Mouse (Mus musculus) monocyte, adult 2 months (primary cell): ENCODE measurements at regions not wholly inside any gene's neighbourhood (a gene's known extent, or its start where the extent isn't known, plus 50 kb on each side); places are given as distances from the start of the nearest gene placed in this dataset.

Experiments used
- DNase-seq, 2 experiments: peaks; one replicate each; pipeline ENCODE4 v3.0.0; 2022; ENCODE audit warnings: low spot score in 2 of 2, low read depth in 1 of 2

- no peak for DNase-seq
Observed at GRCm38 (mm10) chr3:143100203-143100602, 218.4 kb upstream of the Pkn2 start.

- no peak for DNase-seq
Observed at GRCm38 (mm10) chr3:143092206-143092605, 210.4 kb upstream of the Pkn2 start.

DNA sequence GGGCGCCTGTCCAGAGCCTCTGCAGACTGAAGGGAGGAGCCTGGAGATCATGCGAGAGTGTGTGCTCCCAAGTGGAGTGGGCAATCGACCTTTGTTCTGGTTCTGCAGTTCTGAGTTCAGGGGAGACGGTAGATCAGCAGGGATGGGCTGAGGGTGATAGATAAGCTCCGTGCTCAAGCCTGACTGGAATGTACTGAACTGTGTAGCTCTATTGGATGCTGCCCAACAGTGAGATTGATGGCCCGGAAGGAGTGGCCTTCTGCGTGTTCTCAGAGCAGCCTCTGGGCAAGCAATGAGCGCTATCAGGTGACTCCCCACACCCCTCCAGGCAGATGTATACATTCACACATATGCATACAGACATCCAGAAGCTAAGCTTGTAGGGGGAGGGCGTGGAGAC lies 209.1 kb upstream of the Pkn2 start:
- DNase-seq, result no peak

DNA sequence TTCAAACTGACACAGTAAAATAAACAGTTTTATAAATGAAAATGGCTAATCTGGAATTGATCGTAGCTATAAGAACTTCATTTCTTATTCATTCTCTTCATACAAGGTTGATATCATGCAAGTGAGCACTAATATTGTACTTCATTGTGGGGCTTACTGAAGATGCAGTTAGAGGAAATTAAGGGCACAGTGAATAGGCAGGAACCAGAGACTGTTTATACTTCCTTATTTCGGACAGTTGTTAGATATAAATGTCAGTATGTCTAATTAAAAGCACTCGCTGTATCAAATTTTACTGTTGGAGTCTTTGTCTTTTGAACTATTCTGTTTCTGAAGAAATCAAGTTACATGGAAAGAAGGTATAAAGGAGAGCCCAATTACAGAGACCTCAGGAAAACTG lies 208.5 kb upstream of the Pkn2 start:
- DNase-seq, result no peak

- DNase-seq, result no peak
Observed at GRCm38 (mm10) chr3:143087786-143088185, 206.0 kb upstream of the Pkn2 start.

- no peak for DNase-seq
Observed at GRCm38 (mm10) chr3:143078310-143078709, 196.5 kb upstream of the Pkn2 start.

GRCm38 (mm10) chr3:143071839-143072373 lies 190.1 kb upstream of the Pkn2 start:
- no peak for DNase-seq

DNA sequence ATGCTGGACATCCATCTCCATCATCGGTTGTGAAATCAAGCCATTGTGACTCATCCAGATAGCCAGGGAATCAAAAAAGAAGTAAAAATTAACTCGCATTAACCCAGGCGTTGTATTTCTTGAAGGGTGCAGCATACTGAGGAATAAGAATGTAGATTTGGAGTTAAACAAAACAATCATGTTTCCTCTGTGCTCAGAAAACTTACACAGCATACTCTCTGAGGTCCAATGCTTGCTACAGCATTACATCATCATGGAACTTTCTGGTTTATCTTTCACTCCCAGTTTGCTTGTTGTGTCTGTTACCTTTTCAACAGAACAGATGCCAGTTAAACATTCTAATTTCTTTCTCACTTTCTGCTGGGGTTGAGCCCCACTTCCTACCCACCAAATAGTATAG lies 173.1 kb upstream of the Pkn2 start:
- DNase-seq, result no peak

- DNase-seq, result no peak
Observed at GRCm38 (mm10) chr3:143053286-143053993, 171.6 kb upstream of the Pkn2 start.

GRCm38 (mm10) chr3:143040666-143041065 lies 158.9 kb upstream of the Pkn2 start:
- no peak for DNase-seq

DNA sequence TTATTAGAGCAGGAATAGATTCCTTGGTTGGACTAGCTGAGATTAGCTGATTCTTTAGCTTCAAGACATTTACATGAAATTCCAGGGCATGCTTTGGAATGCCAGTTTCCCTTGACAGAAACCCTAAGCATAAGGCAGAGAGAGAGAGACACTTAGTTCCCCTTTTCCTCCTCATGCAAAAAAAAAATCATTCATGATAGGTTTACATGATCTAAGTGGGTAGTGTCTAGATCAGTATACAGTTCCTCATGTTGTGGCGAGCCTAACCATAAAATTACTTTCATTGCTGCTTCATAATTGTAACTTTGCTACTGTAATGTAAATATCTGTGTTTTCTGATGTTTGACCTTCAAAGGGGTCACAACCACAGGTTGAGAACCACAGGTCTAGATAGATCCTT lies 154.3 kb upstream of the Pkn2 start:
- DNase-seq, result no peak

GRCm38 (mm10) chr3:143034588-143034987 lies 152.8 kb upstream of the Pkn2 start:
- no peak for DNase-seq

DNA sequence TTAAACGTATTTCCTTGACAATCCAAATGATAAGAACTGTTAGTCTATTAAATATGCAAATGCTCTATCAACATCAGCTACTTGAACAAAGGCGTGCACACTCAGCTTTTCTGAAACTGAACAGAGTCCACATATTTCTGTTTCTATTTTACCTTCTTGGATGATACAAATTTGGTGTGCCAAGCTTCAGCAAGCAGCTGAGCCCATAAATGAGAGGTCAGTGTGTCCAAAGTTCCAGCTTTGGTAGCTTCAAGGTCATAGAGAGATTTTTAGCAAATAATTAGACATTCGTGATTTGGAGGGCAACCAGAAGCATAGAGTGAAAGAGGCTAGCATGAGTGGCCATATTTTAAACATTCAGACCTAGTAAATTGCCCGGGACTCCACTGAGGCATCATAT lies 140.7 kb upstream of the Pkn2 start:
- no peak for DNase-seq

DNA sequence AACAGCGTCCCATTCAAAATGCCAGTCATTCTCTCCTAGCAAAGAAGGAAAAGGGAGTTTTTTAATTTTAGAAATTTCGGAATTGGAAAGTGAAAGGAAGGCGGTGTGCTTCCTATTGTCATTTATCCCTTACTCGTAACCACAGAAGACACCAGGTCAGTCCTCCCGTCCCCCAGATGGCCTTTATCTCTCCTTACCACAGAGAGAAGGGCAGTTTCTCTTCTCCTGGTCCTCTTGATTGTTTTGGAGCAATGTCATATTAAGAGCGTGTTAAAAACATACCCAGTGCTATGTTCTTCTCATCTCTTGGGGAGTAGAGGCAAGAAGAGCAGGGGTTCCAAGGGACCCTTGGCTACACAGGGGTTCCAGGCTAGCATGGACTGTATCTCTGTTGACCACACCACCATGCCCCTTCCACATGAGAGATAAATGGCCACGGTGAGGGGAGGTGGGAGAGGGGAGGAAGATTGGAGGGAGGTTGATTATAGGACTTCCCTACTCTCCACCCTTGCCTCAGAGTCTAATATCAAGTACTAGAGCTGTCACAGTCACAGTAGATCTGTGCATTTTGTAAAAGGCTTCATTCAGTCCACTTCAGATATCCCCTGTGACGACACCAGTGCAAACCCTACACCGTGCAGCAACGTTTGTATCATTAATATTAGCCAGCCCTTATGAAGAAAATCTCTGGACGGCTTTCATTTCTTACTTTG lies 139.5 kb upstream of the Pkn2 start:
- no peak for DNase-seq

GRCm38 (mm10) chr3:143017480-143017879 lies 135.7 kb upstream of the Pkn2 start:
- no peak for DNase-seq

- DNase-seq, result no peak
Observed at GRCm38 (mm10) chr3:143016758-143017157, 135.0 kb upstream of the Pkn2 start.

- no peak for DNase-seq
Observed at GRCm38 (mm10) chr3:143014421-143014820, 132.6 kb upstream of the Pkn2 start.

- DNase-seq, result no peak
Observed at GRCm38 (mm10) chr3:143007047-143007446, 125.2 kb upstream of the Pkn2 start.

GRCm38 (mm10) chr3:143001952-143002351 lies 120.1 kb upstream of the Pkn2 start:
- DNase-seq, result no peak

GRCm38 (mm10) chr3:142995981-142996743 lies 114.4 kb upstream of the Pkn2 start:
- DNase-seq, result no peak

- no peak for DNase-seq
Observed at GRCm38 (mm10) chr3:142984547-142984946, 102.7 kb upstream of the Pkn2 start.

DNA sequence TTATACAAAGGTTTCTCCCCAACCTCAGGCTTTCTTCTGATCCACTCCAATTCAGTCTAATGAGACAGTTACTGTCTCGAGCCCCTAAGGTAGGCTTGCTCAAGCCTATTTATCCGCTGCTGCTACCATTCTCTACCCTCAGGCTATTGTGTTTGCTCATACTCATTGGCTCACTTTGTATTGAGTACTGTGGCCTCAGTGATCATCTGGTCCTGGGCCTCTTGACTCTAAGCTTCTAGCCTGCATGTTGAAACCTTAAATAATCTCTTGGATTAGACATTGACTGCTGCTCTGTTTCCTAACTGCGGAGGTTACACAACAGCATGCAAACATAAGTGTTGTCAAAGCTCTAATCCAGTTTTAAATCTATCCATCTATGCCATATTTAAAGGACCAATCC lies 99.4 kb upstream of the Pkn2 start:
- no peak for DNase-seq
